8 mouse cellular contexts compared by ENCODE assay signal in the genomic region with DNA sequence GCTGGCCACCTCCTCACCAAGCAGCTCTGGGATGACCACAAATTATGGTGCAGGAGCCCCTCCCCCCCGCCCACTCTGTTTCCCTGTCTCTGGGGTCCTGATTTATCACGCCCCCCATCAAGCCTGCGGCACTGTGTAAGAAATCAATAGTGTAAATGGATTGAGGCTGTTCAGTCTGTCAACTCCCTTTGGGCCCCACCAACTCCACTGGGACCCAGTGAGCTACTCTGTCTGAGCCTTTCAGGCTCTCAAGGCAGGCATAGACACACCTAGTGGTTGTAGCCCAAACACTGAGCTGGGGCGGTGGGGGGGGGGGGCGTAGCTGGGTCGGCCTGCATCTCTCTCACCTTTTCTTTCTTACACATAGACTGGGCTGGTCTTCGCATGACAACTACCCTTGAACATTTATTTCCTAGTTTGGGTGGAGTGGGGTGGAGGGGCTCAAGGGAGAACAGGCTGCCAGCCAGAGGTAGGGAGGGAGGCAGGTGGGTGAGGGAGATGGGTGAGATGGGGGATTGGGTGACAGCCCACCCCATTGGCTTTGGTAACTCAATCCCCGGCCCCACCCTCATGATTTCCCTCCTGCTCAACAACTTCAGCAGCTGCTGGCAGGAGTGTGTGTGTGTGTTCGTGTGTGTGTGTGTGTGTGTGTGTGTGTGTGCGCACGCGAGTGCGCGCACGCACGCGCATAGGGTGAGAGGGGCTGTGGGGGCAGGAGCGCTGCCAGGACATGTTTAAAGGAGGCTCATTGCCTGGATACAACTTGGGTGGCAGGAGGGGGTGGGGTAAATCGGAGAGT. TPM values are rescaled to one million over a fixed set of nuclear protein-coding genes. Genes with fewer than 3 reads are reported as not detected.
DNase-seq lines count a peak whose midpoint lies in the region; ATAC-seq and TF ChIP-seq lines count a peak whose summit lies in the region.

No protein-coding gene starts in this region.

- TF ChIP-seq CTCF in CH12.LX (conservative IDR thresholded peaks at IDR 0.05 in 1 of 2, IDR thresholded peaks at IDR 0.05 in 1 of 2; ENCODE audit: low read depth in 2 of 2, low read length in 2 of 2) = no peak

- peak overlapping the region; percentile 39 for H3K4me3 ChIP-seq in heart, embryonic 10.5 days
- peak overlapping the region in 1 of 3 experiments; percentile 4 for H3K4me3 ChIP-seq in CH12.LX (replicated peaks in 1 of 3; ENCODE audit: low read depth in 2 of 3, low read length in 2 of 3, poor library complexity in 1 of 3)
- peak overlapping the region; percentile 4; the same call in 1 of the 2 replicates for H3K4me3 ChIP-seq in embryonic facial prominence, embryonic 14.5 days (ENCODE audit: low read depth, low read length)
- H3K4me3 ChIP-seq in limb, embryonic 14.5 days (replicated peaks; ENCODE audit: low read length) = peak overlapping the region; percentile 18

- H3K9me3 ChIP-seq in heart, embryonic 10.5 days = no peaks in the 10 kb centered on the region
- peaks cover 5% of the 10 kb centered on the region for H3K9me3 ChIP-seq in CH12.LX (replicated peaks; ENCODE audit: low read length)
- H3K9me3 ChIP-seq in embryonic facial prominence, embryonic 14.5 days (ENCODE audit: control insufficient read depth, low read length) = no peaks in the 10 kb centered on the region
- H3K9me3 ChIP-seq in limb, embryonic 14.5 days (ENCODE audit: control insufficient read depth, low read length) = no peaks in the 10 kb centered on the region

- dilution Hi-C loops in CH12.LX (cut with MboI; ENCODE audit: extremely low pct_ligation_motif_present, extremely low pct_unique_long_range_greater_than_20kb, low sequenced_read_pairs) = no loop called here

- peaks cover 6% of the 10 kb centered on the region; the same call in 1 of the 2 replicates for H3K36me3 ChIP-seq in heart, embryonic 10.5 days
- H3K36me3 ChIP-seq in CH12.LX (replicated peaks in 1 of 2; ENCODE audit: control insufficient read depth in 1 of 2, insufficient read depth in 1 of 2, low read length in 1 of 2) = no peaks in the 10 kb centered on the region
- H3K36me3 ChIP-seq in embryonic facial prominence, embryonic 14.5 days (ENCODE audit: control insufficient read depth, insufficient read depth, low read length) = peaks cover 4% of the 10 kb centered on the region; the same call in 1 of the 2 replicates
- H3K36me3 ChIP-seq in limb, embryonic 14.5 days (ENCODE audit: control insufficient read depth, insufficient read depth, low read length) = 0 out of 2 replicates have a peak, but pooled peaks cover 3% of the 10 kb centered on the region

- H3K4me1 ChIP-seq in heart, embryonic 10.5 days = peaks cover 88% of the 10 kb centered on the region
- peaks cover 33 to 66% of the 10 kb centered on the region in 2 experiments for H3K4me1 ChIP-seq in CH12.LX (ENCODE audit: control insufficient read depth in 1 of 2, insufficient read depth in 2 of 2)
- peaks cover 88% of the 10 kb centered on the region for H3K4me1 ChIP-seq in embryonic facial prominence, embryonic 14.5 days (ENCODE audit: control insufficient read depth, insufficient read depth, low read length)
- peaks cover 84% of the 10 kb centered on the region for H3K4me1 ChIP-seq in limb, embryonic 14.5 days (ENCODE audit: control insufficient read depth, insufficient read depth, low read length)

- no peak for TF ChIP-seq RAD21 in CH12.LX (IDR thresholded peaks at IDR 0.05; ENCODE audit: low read depth, low read length)

- peak; percentile 38 for ATAC-seq in embryonic facial prominence, embryonic 14.5 days (ENCODE audit: low read depth)
- ATAC-seq in limb, embryonic 14.5 days (ENCODE audit: low FRiP score, low read depth) = no peak

- H3K4me2 ChIP-seq in CH12.LX (ENCODE audit: insufficient read depth, low read depth, poor library complexity, severe bottlenecking) = no peak overlapping the region
- H3K4me2 ChIP-seq in embryonic facial prominence, embryonic 14.5 days (ENCODE audit: low read depth, low read length) = peak overlapping the region; percentile 84
- peak overlapping the region; percentile 82 for H3K4me2 ChIP-seq in limb, embryonic 14.5 days (replicated peaks; ENCODE audit: low read depth, low read length, severe bottlenecking)

- H3K27me3 ChIP-seq in heart, embryonic 10.5 days (ENCODE audit: insufficient read depth, poor library complexity, severe bottlenecking) = no peaks in the 10 kb centered on the region
- H3K27me3 ChIP-seq in CH12.LX (replicated peaks) = no peaks in the 10 kb centered on the region
- no peaks in the 10 kb centered on the region for H3K27me3 ChIP-seq in embryonic facial prominence, embryonic 14.5 days (replicated peaks; ENCODE audit: control insufficient read depth, insufficient read depth, low read length)
- no peaks in the 10 kb centered on the region for H3K27me3 ChIP-seq in limb, embryonic 14.5 days (ENCODE audit: control insufficient read depth, insufficient read depth, low read length)

- intact Hi-C loops in heart, postnatal 25 days (cut with DNase I) = loop anchor here (2.0 kb wide), 1 partner anchor 40 kb away; no protein-coding TSS in a partner anchor

- TF ChIP-seq POLR2A in CH12.LX (IDR thresholded peaks at IDR 0.05; ENCODE audit: low read depth, low read length) = no peak
- TF ChIP-seq POLR2A in limb, embryonic 14.5 days (IDR thresholded peaks at IDR 0.05; ENCODE audit: borderline replicate concordance, extremely low read depth, insufficient read depth, insufficient read length) = no peak

- no peak overlapping the region for H3K9ac ChIP-seq in CH12.LX (ENCODE audit: insufficient read depth, low read depth)
- peak overlapping the region; percentile 11; the same call in 1 of the 2 replicates for H3K9ac ChIP-seq in embryonic facial prominence, embryonic 14.5 days (ENCODE audit: low read depth, low read length)
- H3K9ac ChIP-seq in limb, embryonic 14.5 days (ENCODE audit: low read depth, low read length, severe bottlenecking) = peak overlapping the region; percentile 12; the same call in 1 of the 2 replicates

- 26% methylated on average over 19 of the region's 19 CpGs for WGBS in heart, embryonic 10.5 days
- WGBS in embryonic facial prominence, embryonic 14.5 days = 9% methylated on average over 19 of the region's 19 CpGs
- WGBS in limb, embryonic 14.5 days = 8% methylated on average over 14 of the region's 19 CpGs

- in situ Hi-C loops in CH12.LX (cut with MboI; ENCODE audit: low pct_ligation_motif_present, low pct_unique_long_range_greater_than_20kb, low sequenced_read_pairs) = no loop called here

- DNase-seq in heart, embryonic 10.5 days (ENCODE audit: low spot score) = no peak
- no peak for DNase-seq in heart, postnatal 25 days (ENCODE audit: low spot score)
- DNase-seq in CH12.LX (ENCODE audit: extremely low read depth) = peak; percentile 49
- peak; percentile 93 for DNase-seq in embryonic facial prominence, embryonic 14.5 days (ENCODE audit: low spot score)
- peak; percentile 76 for DNase-seq in limb, embryonic 14.5 days (ENCODE audit: low spot score)
- DNase-seq in natural killer cell, adult 2 months (ENCODE audit: low spot score in 2 of 2) = no peak
- no peak for DNase-seq in left cerebral cortex, adult 8-10 months (ENCODE audit: low spot score in 2 of 2)
- DNase-seq in right cerebral cortex, postnatal 36 days (ENCODE audit: low spot score in 2 of 2) = no peak

- H3K27ac ChIP-seq in heart, embryonic 10.5 days = peak overlapping the region; percentile 92
- no peak overlapping the region for H3K27ac ChIP-seq in CH12.LX (ENCODE audit: insufficient read depth, low read depth)
- H3K27ac ChIP-seq in embryonic facial prominence, embryonic 14.5 days (replicated peaks; ENCODE audit: low read depth, low read length) = peak overlapping the region; percentile 84
- peak overlapping the region; percentile 83 for H3K27ac ChIP-seq in limb, embryonic 14.5 days (replicated peaks; ENCODE audit: low read depth, low read length)

- TF ChIP-seq EP300 in CH12.LX (IDR thresholded peaks at IDR 0.05; ENCODE audit: low read length) = no peak

- no peaks in the 10 kb centered on the region for H3K79me2 ChIP-seq in CH12.LX (replicated peaks; ENCODE audit: control insufficient read depth, extremely low read depth, insufficient read depth, poor library complexity, severe bottlenecking)

TF ChIP-seq in CH12.LX, 34 proteins besides CTCF, POLR2A, EP300 and RAD21 (continues in another document):
- peak; percentile 30; the same call in 1 of the 2 replicates for TF ChIP-seq MXI1 (IDR thresholded peaks at IDR 0.05; ENCODE audit: low read depth, low read length)
- TF ChIP-seq ZMIZ1 (IDR thresholded peaks at IDR 0.05; ENCODE audit: low read depth, low read length) = no peak

RNA-seq across cellular contexts. Expression of a gene that starts 4.9 kb away (rescaled TPM):
- polyA plus RNA-seq in heart, embryonic 10.5 days (2016; fragmentation: Nextera tagmentation; extraction: Ambion mirVana) = 30.4 and 36.9 TPM in 2 replicates
- 10 to 100 TPM; 11.8 TPM for total RNA-seq in heart, postnatal 25 days (2021)
- total RNA-seq in CH12.LX (2012; rRNA removed) (11.1 and 12.1 TPM in 2 replicates), CH12.LX (2014; rRNA removed) (2.7 and 4.5 TPM in 2 replicates)
- 12.4 and 13.7 TPM in 2 replicates for polyA plus RNA-seq in CH12.LX (2012; ENCODE audit: insufficient read length, low read depth)
- 46.4 and 50.3 TPM in 2 replicates for polyA plus RNA-seq in embryonic facial prominence, embryonic 14.5 days (2014; fragmentation: Nextera tagmentation; extraction: Ambion mirVana)
- polyA plus RNA-seq in limb, embryonic 14.5 days (2012; rRNA removed) = 39.8 and 57.0 TPM in 2 replicates
- 52.4 and 58.3 TPM in 2 replicates for polyA plus RNA-seq in limb, embryonic 14.5 days (2014; fragmentation: Nextera tagmentation; extraction: Ambion mirVana)
- 10 to 100 TPM; 11.1 to 11.7 (median 11.4) TPM for total RNA-seq in left cerebral cortex, adult 8-10 months (2022)

RNA-seq across cellular contexts. Expression of a gene that starts 24.9 kb away (rescaled TPM):
- 39.3 and 47.7 TPM in 2 replicates for polyA plus RNA-seq in heart, embryonic 10.5 days (2016; fragmentation: Nextera tagmentation; extraction: Ambion mirVana)
- under 1 TPM; 0.28 to 0.52 TPM for total RNA-seq in heart, postnatal 25 days (2021)
- total RNA-seq in CH12.LX (2012; rRNA removed) (47.4 and 78.9 TPM in 2 replicates), CH12.LX (2014; rRNA removed) (93.7 and 99.3 TPM in 2 replicates)
- 81.3 and 91.9 TPM in 2 replicates for polyA plus RNA-seq in CH12.LX (2012; ENCODE audit: insufficient read length, low read depth)
- polyA plus RNA-seq in embryonic facial prominence, embryonic 14.5 days (2014; fragmentation: Nextera tagmentation; extraction: Ambion mirVana) = 22.7 and 23.0 TPM in 2 replicates
- 13.1 and 15.6 TPM in 2 replicates for polyA plus RNA-seq in limb, embryonic 14.5 days (2012; rRNA removed)
- 25.2 and 25.8 TPM in 2 replicates for polyA plus RNA-seq in limb, embryonic 14.5 days (2014; fragmentation: Nextera tagmentation; extraction: Ambion mirVana)
- under 1 TPM; 0.15 to 0.91 (median 0.25) TPM for total RNA-seq in left cerebral cortex, adult 8-10 months (2022)

RNA-seq across cellular contexts. Expression of a gene that starts 50.3 kb away (rescaled TPM):
- polyA plus RNA-seq in heart, embryonic 10.5 days (2016; fragmentation: Nextera tagmentation; extraction: Ambion mirVana) = 1.0 and 1.1 TPM in 2 replicates
- 1 to 10 TPM in 1 of 2 experiments, under 1 TPM in 1; 0.52 to 1.1 TPM for total RNA-seq in heart, postnatal 25 days (2021)
- total RNA-seq in CH12.LX (2012; rRNA removed) (0.47 and 0.50 TPM in 2 replicates), CH12.LX (2014; rRNA removed) (not detected in 2 replicates)
- not detected in 2 replicates for polyA plus RNA-seq in CH12.LX (2012; ENCODE audit: insufficient read length, low read depth)
- polyA plus RNA-seq in embryonic facial prominence, embryonic 14.5 days (2014; fragmentation: Nextera tagmentation; extraction: Ambion mirVana) = 0.34 and 0.56 TPM in 2 replicates
- polyA plus RNA-seq in limb, embryonic 14.5 days (2012; rRNA removed) = 1.3 and 2.2 TPM in 2 replicates
- polyA plus RNA-seq in limb, embryonic 14.5 days (2014; fragmentation: Nextera tagmentation; extraction: Ambion mirVana) = 0.41 and 0.45 TPM in 2 replicates
- total RNA-seq in left cerebral cortex, adult 8-10 months (2022) = 1 to 10 TPM; 1.2 to 1.8 (median 1.4) TPM

Comparison
In these comparisons a context has a peak if more than half of its experiments do, and no peak if none do; other contexts are left out.
1. DNase-seq: peak in CH12.LX (single experiment), embryonic facial prominence, embryonic 14.5 days (single experiment) and limb, embryonic 14.5 days (single experiment); none in heart, embryonic 10.5 days (single experiment), heart, postnatal 25 days (single experiment), natural killer cell, adult 2 months (0 of 2), left cerebral cortex, adult 8-10 months (0 of 2) and right cerebral cortex, postnatal 36 days (0 of 2).